Mouse (Mus musculus): ENCODE data around the gene Cpox.
"Not testable (repeated sequence)": the region's sequence is repeated elsewhere in the genome, so short reads cannot be mapped to it uniquely, and the experiment has no call there.

Gene Cpox

GRCm38 (mm10) chr16:58669917-58670630 lies at the start of gene Cpox:
Gene Cpox, plus strand, starts transcription at chr16:58670292.
- DNase-seq (ENCODE audit: low read depth), result peak; percentile 89

GRCm38 (mm10) chr16:58622377-58622776 lies 47.7 kb upstream of the Cpox start:
- DNase-seq (ENCODE audit: low read depth), result no peak

DNA sequence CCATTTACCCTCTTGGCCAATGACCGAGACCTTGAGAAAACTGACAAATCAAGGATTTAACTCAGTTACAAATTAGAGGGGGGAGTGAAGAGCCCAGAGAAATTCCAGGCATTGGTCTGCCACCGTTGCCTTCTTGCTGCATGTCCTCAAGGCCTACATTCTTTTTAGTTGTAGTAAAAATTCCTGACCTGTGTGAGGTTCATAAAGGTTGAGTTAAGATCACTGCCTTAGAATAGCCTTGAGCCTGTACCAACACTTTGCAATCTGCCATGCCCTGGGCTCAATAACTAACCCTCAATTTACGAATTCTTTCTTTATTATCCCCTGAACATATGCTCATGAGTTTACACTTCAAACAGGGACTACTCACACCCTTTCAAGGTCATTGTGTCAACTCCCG lies 47.0 kb upstream of the Cpox start:
- no peak for DNase-seq (ENCODE audit: low read depth)

GRCm38 (mm10) chr16:58623944-58624343 lies 46.1 kb upstream of the Cpox start:
- peak; percentile 38 for DNase-seq (ENCODE audit: low read depth)

DNA sequence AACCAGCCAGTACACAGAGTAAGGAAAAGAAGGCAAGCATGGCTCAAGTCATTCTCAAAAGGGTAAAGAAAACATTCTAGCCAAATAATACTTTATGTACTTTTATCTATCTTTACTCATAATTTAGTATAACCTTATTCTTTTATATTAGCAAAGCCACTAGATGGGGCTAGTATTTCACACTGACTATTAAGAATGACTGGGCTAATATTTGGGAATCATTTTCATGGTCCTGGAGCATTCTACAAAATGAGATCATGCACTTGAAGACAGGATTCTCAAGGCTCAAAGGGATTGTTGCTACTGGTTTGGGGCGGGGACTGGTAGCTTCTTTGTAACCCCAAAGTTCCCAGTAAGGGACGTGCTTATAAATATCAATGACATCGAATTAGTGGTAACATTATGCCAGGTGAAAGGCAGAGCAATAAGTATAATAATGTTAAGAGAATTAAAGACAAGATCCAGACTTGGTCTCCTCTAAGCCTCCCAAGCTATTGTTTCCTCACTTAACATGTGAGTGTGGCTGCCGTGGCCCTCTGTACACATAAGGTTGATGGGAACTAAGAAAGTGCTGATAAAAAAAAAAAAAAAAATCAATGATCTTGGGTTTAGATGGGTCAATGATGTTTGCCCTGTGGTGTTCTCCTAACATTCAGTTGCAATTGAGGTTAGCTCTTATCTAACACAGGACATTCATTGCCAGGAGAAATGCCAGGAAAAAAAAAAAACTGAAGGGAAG lies 42.3 kb upstream of the Cpox start:
- DNase-seq (ENCODE audit: low read depth), result peak; percentile 21

GRCm38 (mm10) chr16:58628336-58628680 lies 41.8 kb upstream of the Cpox start:
- DNase-seq (ENCODE audit: low read depth), result no peak

DNA sequence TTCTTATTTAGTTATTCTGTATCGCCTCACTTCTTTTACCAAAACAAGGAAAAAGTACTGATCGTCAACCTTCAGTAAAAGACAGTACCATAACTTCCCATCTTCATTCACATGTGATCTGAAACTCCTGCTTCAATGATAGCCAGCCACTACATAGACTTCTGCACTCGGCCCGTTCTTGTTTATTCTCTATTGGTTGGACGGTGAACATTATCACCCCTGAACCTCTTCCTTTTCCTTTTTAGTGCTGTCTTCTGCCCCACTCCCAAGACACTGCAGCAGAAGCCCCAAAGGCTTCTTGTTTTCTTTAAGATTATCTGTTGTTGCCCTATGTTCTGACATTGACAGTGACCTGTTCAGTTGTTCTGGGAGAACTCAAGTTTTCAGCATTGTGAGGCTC lies 41.1 kb upstream of the Cpox start:
- DNase-seq (ENCODE audit: low read depth), result no peak

- DNase-seq (ENCODE audit: low read depth), result no peak
These were observed 40.4 kb upstream of the Cpox start for GRCm38 (mm10) chr16:58629736-58630135.

- DNase-seq (ENCODE audit: low read depth), result no peak
These were observed 34.2 kb upstream of the Cpox start for GRCm38 (mm10) chr16:58635866-58636265.

- no peak for DNase-seq (ENCODE audit: low read depth)
These were observed 32.6 kb upstream of the Cpox start for GRCm38 (mm10) chr16:58637448-58637847.

DNA sequence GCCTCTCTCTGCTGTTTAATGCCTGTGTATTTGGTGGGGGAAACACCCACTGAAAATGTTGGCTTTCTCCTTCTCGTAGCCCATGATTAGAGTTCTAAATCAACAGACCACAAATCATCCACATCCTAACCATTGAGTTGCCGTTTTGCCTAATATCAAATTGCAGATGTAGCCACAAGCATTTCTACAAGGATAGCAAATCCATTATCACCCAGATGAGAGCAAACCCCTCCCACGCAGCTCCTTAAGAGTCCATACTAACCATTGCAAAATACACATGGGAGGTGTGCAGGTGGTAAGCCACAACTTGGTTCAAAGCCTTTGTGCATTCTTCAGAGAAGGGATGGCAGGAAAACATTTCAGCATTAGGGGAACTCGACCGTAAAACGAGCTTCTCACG lies 32.1 kb upstream of the Cpox start:
- no peak for DNase-seq (ENCODE audit: low read depth)

DNA sequence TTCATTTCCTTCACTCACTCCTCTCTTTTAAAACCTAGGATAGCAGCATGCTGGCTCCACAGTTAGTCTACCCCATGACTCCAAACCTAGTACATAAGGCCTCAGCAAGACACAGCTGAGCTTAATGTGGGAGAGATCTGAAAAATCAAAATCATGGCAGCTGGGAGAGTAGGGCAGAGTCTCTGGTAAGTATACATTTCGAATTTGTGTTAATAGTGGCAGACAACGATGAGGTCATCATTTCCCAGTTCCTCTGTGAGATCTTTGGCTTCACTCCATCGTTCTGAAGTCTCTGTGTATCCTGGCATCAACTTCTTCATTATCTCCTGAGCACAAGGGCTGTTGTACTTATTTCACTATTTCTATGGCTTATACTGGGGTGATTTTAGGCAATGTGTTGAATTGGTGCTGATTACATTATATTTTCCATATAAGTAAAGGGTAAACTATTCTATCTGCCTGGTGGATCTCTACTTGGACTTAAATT lies 31.4 kb upstream of the Cpox start, which contains the start of gene E330017A01Rik:
Gene E330017A01Rik (minus strand): TSS at position 51 of the 487 bp plus-strand sequence.
- no peak for DNase-seq (ENCODE audit: low read depth)

DNA sequence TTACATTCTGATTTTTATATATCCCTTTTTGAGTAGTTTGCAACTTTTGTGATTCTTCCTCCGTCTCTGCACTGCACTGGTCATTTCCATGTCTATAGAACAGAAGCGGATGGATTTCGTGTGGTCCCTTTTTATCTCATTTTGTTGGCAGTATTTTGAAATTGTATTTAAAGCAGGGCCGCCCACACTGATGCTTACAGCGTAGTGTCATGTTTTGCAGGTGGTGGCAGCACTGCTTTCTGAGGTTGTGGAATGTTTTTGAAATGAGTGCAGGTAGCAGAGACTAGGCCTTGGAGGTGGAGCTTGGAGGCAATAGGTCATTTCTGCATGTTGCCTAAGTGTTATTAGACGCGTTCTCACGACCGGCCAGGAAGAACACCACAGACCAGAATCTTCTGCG lies 20.1 kb upstream of the Cpox start:
- no peak for DNase-seq (ENCODE audit: low read depth)

DNA sequence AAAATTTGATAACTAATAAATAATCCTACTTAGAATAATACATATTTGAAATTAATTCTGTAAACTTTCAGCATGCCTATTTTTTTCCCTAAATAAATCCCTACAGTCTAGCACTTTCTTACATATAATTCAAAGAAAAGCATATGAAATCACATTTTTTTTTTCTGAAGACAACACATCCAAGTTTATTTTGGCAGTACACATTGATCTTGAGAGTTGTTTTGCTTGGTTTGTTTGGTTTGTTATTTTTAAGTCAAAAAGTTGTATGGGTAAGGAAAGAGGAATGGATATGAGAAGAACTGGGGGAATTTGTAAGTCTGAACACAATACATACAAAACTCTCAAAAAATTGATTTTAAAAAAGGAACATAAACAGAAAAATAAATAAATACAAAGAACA lies 14.3 kb upstream of the Cpox start:
- no peak for DNase-seq (ENCODE audit: low read depth)

GRCm38 (mm10) chr16:58656526-58656925 lies 13.6 kb upstream of the Cpox start:
- no peak for DNase-seq (ENCODE audit: low read depth)

DNA sequence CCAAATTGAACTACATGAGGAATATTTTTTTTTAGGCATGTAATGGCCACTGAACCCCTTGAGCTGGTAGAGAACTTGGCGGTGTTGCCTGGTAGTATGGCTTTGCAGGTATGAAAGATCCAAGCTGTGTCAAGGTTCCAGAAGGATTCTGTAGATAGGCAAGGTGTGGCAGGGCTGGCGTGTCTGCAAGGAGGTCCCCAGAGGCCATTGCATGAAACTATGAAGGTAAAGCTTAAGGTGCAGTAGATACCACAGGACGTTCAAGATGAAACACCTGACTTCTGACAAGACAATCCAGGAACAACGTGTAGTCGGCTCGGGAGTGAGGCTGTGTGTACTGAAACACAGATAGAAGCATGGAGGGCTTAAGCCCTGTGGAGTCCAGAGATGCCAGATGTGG lies 11.4 kb upstream of the Cpox start:
- DNase-seq (ENCODE audit: low read depth), result no peak

DNA sequence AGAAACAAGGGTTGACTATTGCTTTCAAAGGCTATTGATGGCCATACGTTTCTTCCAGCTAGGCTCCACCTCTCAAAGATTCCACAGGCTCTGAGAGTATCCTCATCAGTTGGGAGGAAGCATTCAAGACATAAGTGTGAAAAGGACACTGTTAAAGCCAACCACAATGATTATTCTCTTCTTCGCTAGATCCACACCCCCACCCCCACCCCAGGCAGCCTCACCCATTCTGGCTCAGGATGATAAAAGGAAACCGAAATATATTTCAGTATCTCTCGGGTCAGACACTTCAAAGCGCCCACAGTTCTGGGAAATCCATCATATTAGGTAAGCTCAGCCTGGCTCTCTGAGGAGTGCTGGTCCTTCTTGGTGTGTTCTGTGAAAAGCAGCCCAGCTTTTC lies 8.3 kb upstream of the Cpox start:
- no peak for DNase-seq (ENCODE audit: low read depth)

DNA sequence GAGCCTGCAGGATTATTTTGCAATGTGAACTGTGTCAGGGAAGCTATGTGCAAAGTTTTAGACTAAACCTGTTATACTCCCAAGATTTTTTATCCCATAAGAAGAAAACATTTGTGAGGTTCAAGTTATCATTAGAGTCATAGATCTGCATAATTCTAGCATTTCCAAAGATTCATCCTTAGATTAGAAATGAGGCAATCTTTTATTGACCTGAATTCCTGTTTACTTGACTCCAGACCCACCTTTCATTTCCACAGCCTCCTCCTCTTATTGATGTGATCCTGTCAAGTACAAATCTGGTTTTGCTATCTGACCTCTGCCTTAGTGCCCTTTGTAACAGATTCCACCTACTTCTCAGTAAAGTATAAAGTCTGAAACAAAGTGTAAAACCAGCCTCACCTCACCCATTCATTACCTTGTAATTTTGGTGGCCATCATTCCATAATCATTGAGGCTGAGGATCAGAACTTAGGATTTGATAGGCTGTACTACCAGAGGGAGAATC lies 7.8 kb upstream of the Cpox start:
- no peak for DNase-seq (ENCODE audit: low read depth)

DNA sequence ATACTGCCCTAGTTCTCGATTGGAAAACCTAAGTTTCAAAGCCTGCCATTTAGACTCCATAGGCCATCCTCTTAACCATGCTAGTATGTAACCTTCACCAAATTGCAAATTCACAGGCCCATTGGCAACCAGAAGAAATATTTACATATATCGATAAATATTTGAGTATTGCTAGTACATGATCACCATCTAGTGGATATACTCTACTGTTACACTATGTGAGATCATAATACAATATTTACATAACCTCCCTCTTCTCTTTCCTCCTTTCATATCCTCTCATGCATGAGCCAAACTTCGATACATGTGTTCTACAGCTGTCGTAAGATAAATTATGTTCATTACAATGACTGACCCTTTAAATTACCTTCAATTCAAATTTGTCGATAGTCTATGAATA lies 7.1 kb upstream of the Cpox start:
- DNase-seq (ENCODE audit: low read depth), result peak; percentile 57

DNA sequence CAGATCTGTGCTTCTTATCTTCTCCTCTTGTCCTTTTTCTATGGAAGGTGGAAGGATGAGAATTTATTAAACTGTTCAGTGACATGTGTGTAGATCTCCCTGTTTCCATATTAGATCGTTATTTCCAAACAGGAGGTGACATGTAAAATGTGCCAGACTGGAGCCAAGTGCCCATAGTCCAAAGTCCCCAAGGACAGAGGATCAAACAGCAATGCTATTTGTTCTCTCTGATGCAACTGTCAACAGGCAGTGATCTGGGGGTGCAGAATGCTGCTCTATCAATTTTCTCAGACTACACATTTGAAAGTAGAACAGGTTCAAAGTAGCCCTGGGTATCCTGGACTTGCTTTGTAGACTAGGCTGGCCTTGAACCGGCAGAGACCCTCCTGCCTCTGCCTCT lies 6.3 kb upstream of the Cpox start:
- DNase-seq (ENCODE audit: low read depth), result no peak

DNA sequence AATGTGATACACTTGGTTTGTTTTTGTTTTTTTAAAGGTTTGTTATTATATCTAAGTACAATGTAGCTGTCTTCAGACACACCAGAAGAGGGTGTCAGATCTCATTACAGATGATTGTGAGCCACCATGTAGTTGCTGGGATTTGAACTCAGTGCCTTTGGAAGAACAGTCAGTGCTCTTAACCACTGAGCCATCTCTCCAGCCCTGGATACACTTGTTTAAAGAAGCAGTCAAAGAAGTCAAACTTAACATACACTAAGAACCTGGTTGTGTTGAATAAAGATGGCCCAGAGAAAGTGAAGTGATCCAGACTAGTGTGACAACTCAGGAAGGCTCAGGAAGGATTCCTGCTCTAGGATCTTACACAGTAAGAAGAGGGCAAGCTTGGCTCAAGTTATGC lies 5.0 kb upstream of the Cpox start:
- DNase-seq (ENCODE audit: low read depth), result not testable (repeated sequence)

GRCm38 (mm10) chr16:58666681-58667080 lies 3.4 kb upstream of the Cpox start:
- DNase-seq (ENCODE audit: low read depth), result not testable (repeated sequence)

DNA sequence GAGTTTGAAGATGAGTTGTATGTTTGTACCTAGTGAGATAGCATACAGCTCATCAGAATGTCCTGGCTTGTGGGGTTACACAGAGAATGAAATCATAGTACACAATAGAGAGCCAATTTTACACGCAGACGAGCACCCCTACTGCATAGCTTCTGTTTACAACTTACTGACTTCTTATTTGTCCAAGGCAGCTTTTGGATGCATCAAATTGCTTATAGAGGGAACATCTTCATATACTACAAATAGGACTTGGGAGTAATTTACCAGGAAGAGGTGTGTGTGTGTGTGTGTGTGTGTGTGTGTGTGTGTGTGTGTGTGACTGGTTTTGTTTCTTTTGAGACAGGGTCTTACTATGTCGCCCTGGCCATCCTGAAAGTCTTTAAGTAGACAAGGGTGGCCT lies 1.5 kb upstream of the Cpox start:
- no peak for DNase-seq (ENCODE audit: low read depth)
